12 mouse cellular contexts compared by ENCODE assay signal in the genomic region with DNA sequence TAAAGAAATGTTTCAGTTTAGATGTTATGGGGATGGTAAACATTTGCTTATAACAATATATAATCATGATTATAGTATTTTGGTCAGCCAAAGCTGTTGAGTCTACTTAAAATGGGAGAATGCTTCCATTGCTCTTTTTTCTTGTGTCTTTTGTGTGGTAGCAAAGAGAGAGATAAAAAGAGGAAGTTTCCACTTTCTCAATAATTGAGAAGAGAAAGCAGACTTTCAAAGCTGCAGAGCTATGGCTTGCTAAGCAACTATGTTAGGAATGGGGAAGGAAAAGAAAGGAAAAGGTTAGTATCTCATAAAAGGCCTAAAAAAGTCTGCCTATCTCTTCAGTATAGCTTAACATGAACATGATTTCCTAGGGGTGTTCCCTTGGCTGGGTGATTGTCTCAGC.
"Had no signal": no experiment of that assay in that cellular context is flagged by ENCODE, and none has a peak within 500 bp of the region (broad histone marks: within the 10 kb centered on the region; RNA-seq: fewer than 3 reads in every experiment).

No protein-coding gene starts in this region.

- DNase-seq: kidney, adult 18-20 months; kidney, adult 9 months; kidney, postnatal 36 days; layer of hippocampus, postnatal 36 days; liver, postnatal 0 days; lung, postnatal 10 days; lung, postnatal 36 days; right cerebral cortex, adult 18-20 months; right cerebral cortex, postnatal 14 days; right cerebral cortex, postnatal 4 days; thymus, postnatal 25 days had no signal

- ATAC-seq: liver, postnatal 0 days; midbrain, embryonic 15.5 days had no signal
